Mouse (Mus musculus): Measurements from ENCODE around the gene Prdm13. TPM values are rescaled to one million over a fixed set of nuclear protein-coding genes. Genes with fewer than 3 reads are reported as not detected.

The Prdm13 gene
- polyA plus RNA-seq, 1 experiment from 2014 or later = not detected

- peaks cover 15% of the 10 kb centered on the region for H3K4me1 ChIP-seq (ENCODE audit: insufficient read depth, low read length)
- H3K9ac ChIP-seq (replicated peaks; ENCODE audit: low read length) = no peak overlapping the region
- under 1% methylated on average over 54 of the region's 79 CpGs for WGBS
- H3K4me2 ChIP-seq (replicated peaks; ENCODE audit: low read depth, low read length) = peak overlapping the region; percentile 61
- H3K27ac ChIP-seq (ENCODE audit: low read length) = no peak overlapping the region
- H3K9me3 ChIP-seq (ENCODE audit: low read length) = no peaks in the 10 kb centered on the region
- peak; percentile 86 for ATAC-seq (ENCODE audit: low FRiP score, low TSS enrichment)
- no peaks in the 10 kb centered on the region for H3K36me3 ChIP-seq (ENCODE audit: insufficient read depth, low read length)
- peaks cover 92% of the 10 kb centered on the region for H3K27me3 ChIP-seq (ENCODE audit: insufficient read depth, low read length)
- peak overlapping the region; percentile 45 for H3K4me3 ChIP-seq (ENCODE audit: low read length)
Measured at GRCm38 (mm10) chr4:21678975-21679623, 6.7 kb downstream of the Prdm13 start.

- Histone ChIP-seq H3K27me3 (ENCODE audit: insufficient read depth, low read length) (peaks cover 90% of the 10 kb centered on the region), H3K4me2 (replicated peaks; ENCODE audit: low read depth, low read length) (peak overlapping the region; percentile 61), H3K9ac (replicated peaks; ENCODE audit: low read length) (peak overlapping the region; percentile 22; the same call in 1 of the 2 replicates), H3K4me3 (ENCODE audit: low read length) (peak overlapping the region; percentile 45), H3K36me3 (ENCODE audit: insufficient read depth, low read length) (no peaks in the 10 kb centered on the region), H3K9me3 (ENCODE audit: low read length) (no peaks in the 10 kb centered on the region), H3K4me1 (ENCODE audit: insufficient read depth, low read length) (peaks cover 15% of the 10 kb centered on the region), H3K27ac (ENCODE audit: low read length) (no peak overlapping the region)
- ATAC-seq (ENCODE audit: low FRiP score, low TSS enrichment) = peak; percentile 26; the same call in 1 of the 2 replicates
- WGBS = under 1% methylated on average over 83 of the region's 84 CpGs
Measured at GRCm38 (mm10) chr4:21678101-21678974, 7.4 kb downstream of the Prdm13 start.

GRCm38 (mm10) chr4:21674691-21675090, 11.1 kb downstream of the Prdm13 start:
- no peak for ATAC-seq (ENCODE audit: low FRiP score, low TSS enrichment)
- H3K27me3 ChIP-seq (ENCODE audit: insufficient read depth, low read length) = peaks cover 76% of the 10 kb centered on the region

GRCm38 (mm10) chr4:21674042-21674441, 11.7 kb downstream of the Prdm13 start:
- no peaks in the 10 kb centered on the region for H3K36me3 ChIP-seq (ENCODE audit: insufficient read depth, low read length)
- peaks cover 71% of the 10 kb centered on the region for H3K27me3 ChIP-seq (ENCODE audit: insufficient read depth, low read length)
- no peak overlapping the region for H3K27ac ChIP-seq (ENCODE audit: low read length)
- H3K4me3 ChIP-seq (ENCODE audit: low read length) = no peak overlapping the region
- H3K4me1 ChIP-seq (ENCODE audit: insufficient read depth, low read length) = peaks cover 10% of the 10 kb centered on the region
- no peak for ATAC-seq (ENCODE audit: low FRiP score, low TSS enrichment)
- WGBS = 2% methylated on average over 17 of the region's 17 CpGs
- H3K4me2 ChIP-seq (replicated peaks; ENCODE audit: low read depth, low read length) = no peak overlapping the region
- H3K9me3 ChIP-seq (ENCODE audit: low read length) = no peaks in the 10 kb centered on the region
- no peak overlapping the region for H3K9ac ChIP-seq (replicated peaks; ENCODE audit: low read length)

More at GRCm38 (mm10) chr4:21674691-21675090, 11.1 kb downstream of the Prdm13 start:
- no peak overlapping the region for H3K4me3 ChIP-seq (ENCODE audit: low read length)
- H3K9ac ChIP-seq (replicated peaks; ENCODE audit: low read length) = no peak overlapping the region
- no peaks in the 10 kb centered on the region for H3K9me3 ChIP-seq (ENCODE audit: low read length)
- no peak overlapping the region for H3K4me2 ChIP-seq (replicated peaks; ENCODE audit: low read depth, low read length)
- peaks cover 15% of the 10 kb centered on the region for H3K4me1 ChIP-seq (ENCODE audit: insufficient read depth, low read length)
- no peaks in the 10 kb centered on the region for H3K36me3 ChIP-seq (ENCODE audit: insufficient read depth, low read length)
- no peak overlapping the region for H3K27ac ChIP-seq (ENCODE audit: low read length)
- 5% methylated on average over 8 of the region's 8 CpGs for WGBS

- Histone ChIP-seq H3K4me3 (ENCODE audit: low read length) (no peak overlapping the region), H3K27me3 (ENCODE audit: insufficient read depth, low read length) (peaks cover 16% of the 10 kb centered on the region), H3K4me1 (ENCODE audit: insufficient read depth, low read length) (no peaks in the 10 kb centered on the region), H3K27ac (ENCODE audit: low read length) (no peak overlapping the region), H3K9ac (replicated peaks; ENCODE audit: low read length) (no peak overlapping the region), H3K36me3 (ENCODE audit: insufficient read depth, low read length) (no peaks in the 10 kb centered on the region), H3K4me2 (replicated peaks; ENCODE audit: low read depth, low read length) (no peak overlapping the region), H3K9me3 (ENCODE audit: low read length) (no peaks in the 10 kb centered on the region)
- no peak for ATAC-seq (ENCODE audit: low FRiP score, low TSS enrichment)
- 19% methylated on average over 5 of the region's 5 CpGs for WGBS
Measured at GRCm38 (mm10) chr4:21665961-21666360, 19.8 kb downstream of the Prdm13 start.

GRCm38 (mm10) chr4:21658184-21658583, 27.6 kb downstream of the Prdm13 start:
- Histone ChIP-seq H3K27ac (ENCODE audit: low read length) (no peak overlapping the region), H3K27me3 (ENCODE audit: insufficient read depth, low read length) (no peaks in the 10 kb centered on the region), H3K4me1 (ENCODE audit: insufficient read depth, low read length) (no peaks in the 10 kb centered on the region), H3K9me3 (ENCODE audit: low read length) (no peaks in the 10 kb centered on the region), H3K4me3 (ENCODE audit: low read length) (no peak overlapping the region), H3K9ac (replicated peaks; ENCODE audit: low read length) (no peak overlapping the region), H3K4me2 (replicated peaks; ENCODE audit: low read depth, low read length) (no peak overlapping the region), H3K36me3 (ENCODE audit: insufficient read depth, low read length) (no peaks in the 10 kb centered on the region)
- WGBS = 54% methylated on average over 3 of the region's 3 CpGs
- ATAC-seq (ENCODE audit: low FRiP score, low TSS enrichment) = no peak

- Histone ChIP-seq H3K27me3 (ENCODE audit: insufficient read depth, low read length) (no peaks in the 10 kb centered on the region), H3K4me2 (replicated peaks; ENCODE audit: low read depth, low read length) (no peak overlapping the region), H3K27ac (ENCODE audit: low read length) (no peak overlapping the region), H3K36me3 (ENCODE audit: insufficient read depth, low read length) (no peaks in the 10 kb centered on the region), H3K4me3 (ENCODE audit: low read length) (no peak overlapping the region), H3K9ac (replicated peaks; ENCODE audit: low read length) (no peak overlapping the region), H3K9me3 (ENCODE audit: low read length) (no peaks in the 10 kb centered on the region), H3K4me1 (ENCODE audit: insufficient read depth, low read length) (no peaks in the 10 kb centered on the region)
- no peak for ATAC-seq (ENCODE audit: low FRiP score, low TSS enrichment)
- 90% methylated on average over 2 of the region's 2 CpGs for WGBS
Measured at GRCm38 (mm10) chr4:21629275-21629583, 56.5 kb downstream of the Prdm13 start.

GRCm38 (mm10) chr4:21628367-21629274, 57.1 kb downstream of the Prdm13 start:
- no peak overlapping the region for H3K9ac ChIP-seq (replicated peaks; ENCODE audit: low read length)
- 55% methylated on average over 3 of the region's 3 CpGs for WGBS
- no peak overlapping the region for H3K4me2 ChIP-seq (replicated peaks; ENCODE audit: low read depth, low read length)
- no peaks in the 10 kb centered on the region for H3K27me3 ChIP-seq (ENCODE audit: insufficient read depth, low read length)
- H3K9me3 ChIP-seq (ENCODE audit: low read length) = no peaks in the 10 kb centered on the region
- H3K4me1 ChIP-seq (ENCODE audit: insufficient read depth, low read length) = no peaks in the 10 kb centered on the region
- no peak overlapping the region for H3K27ac ChIP-seq (ENCODE audit: low read length)
- no peak for ATAC-seq (ENCODE audit: low FRiP score, low TSS enrichment)
- H3K4me3 ChIP-seq (ENCODE audit: low read length) = no peak overlapping the region
- H3K36me3 ChIP-seq (ENCODE audit: insufficient read depth, low read length) = no peaks in the 10 kb centered on the region

All from kidney, embryonic 16.5 days (tissue).